Mouse (Mus musculus) olfactory bulb, adult 2 months (tissue): ENCODE data around the gene Unc5c.

ENCODE experiments used
- CTCF ChIP-seq: fragments of 200-500 bp; IDR thresholded peaks from 2 replicates; pipeline ENCODE4 v1.5.1; 2012; ENCODE audit warnings: low read depth, mild to moderate bottlenecking, low read length, moderate library complexity; ENCODE audit not compliant: insufficient read depth
- POLR2A ChIP-seq: fragments of 200-500 bp; IDR thresholded peaks from 2 replicates; pipeline ENCODE4 v1.6.1; 2012; ENCODE audit warnings: mild to moderate bottlenecking, low read depth, low read length, moderate library complexity; ENCODE audit not compliant: insufficient read depth

DNA sequence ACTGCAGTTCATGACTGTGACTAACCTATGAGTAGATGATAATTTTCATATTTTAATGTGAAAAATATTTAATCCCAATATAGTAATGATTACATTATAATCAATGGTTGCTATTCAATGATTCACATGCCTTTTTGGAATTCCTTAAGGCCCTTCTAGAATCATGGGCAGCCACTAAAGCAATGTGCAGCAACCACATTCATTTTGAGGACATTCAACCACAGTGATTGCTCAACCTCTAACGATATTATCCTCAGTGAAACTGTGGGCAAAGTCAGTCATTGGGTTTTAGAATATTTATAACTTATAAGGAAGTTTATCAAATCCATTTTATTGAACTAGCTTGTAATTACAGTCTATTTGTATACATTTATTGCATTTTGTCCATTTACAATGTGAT, 87.9 kb downstream of the Unc5c start:
- TF ChIP-seq CTCF, result no peak
- TF ChIP-seq POLR2A, result no peak
